Mouse (Mus musculus): ENCODE measurements around the gene Ube4b. TPM values are rescaled to one million over a fixed set of nuclear protein-coding genes. Genes with fewer than 3 reads are reported as not detected.

The Ube4b gene
- polyA plus RNA-seq, 1 experiment from 2014 or later = 29.6 TPM

DNA sequence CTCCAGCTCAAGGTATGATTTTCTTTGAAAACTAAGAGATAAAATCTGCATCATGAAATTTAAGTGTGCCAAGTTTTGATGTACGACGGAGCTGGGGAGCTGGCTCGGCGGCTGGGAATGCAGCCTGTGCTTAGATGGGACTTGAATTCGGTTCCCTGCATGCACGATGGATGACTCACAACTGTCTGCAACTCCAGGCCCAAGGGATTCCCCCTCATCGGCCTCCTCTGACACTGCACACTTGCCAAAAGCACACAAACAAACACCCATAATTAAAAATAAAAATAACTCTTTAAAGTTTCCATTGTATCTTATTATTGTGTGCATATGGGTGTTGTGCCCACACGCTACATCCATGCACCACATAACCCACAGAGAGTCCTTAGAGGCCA, 25.0 kb downstream of the Ube4b start:
- Histone ChIP-seq H3K9me3 (ENCODE audit: control insufficient read depth, low read length) (no peaks in the 10 kb centered on the region), H3K27ac (replicated peaks in 1 of 2; ENCODE audit: control insufficient read depth in 1 of 2, insufficient read depth in 1 of 2, low read depth in 2 of 2, low read length in 2 of 2) (peak overlapping the region; percentile 0 to 33; a peak in 3 of 4 replicates), H3K4me3 (ENCODE audit: control insufficient read depth in 1 of 2, insufficient read depth in 1 of 2, low read depth in 1 of 2, low read length in 2 of 2) (no peak overlapping the region), H3K36me3 (ENCODE audit: control insufficient read depth, insufficient read depth, low read length) (peaks cover 16% of the 10 kb centered on the region), H3K9ac (ENCODE audit: low read length) (no peak overlapping the region), H3K27me3 (ENCODE audit: control insufficient read depth, insufficient read depth, low read length) (no peaks in the 10 kb centered on the region), H3K4me2 (ENCODE audit: low read length) (no peak overlapping the region), H3K4me1 (ENCODE audit: control insufficient read depth in 2 of 2, insufficient read depth in 2 of 2, low read length in 2 of 2) (peaks cover 57 to 86% of the 10 kb centered on the region in 2 experiments)
- WGBS = 23% methylated on average over 8 of the region's 8 CpGs
- ATAC-seq (ENCODE audit: insufficient number of reproducible peaks, insufficient read depth, low FRiP score, low read depth) = no peak

GRCm38 (mm10) chr4:149400878-149401590, 25.5 kb downstream of the Ube4b start:
- no peak overlapping the region for H3K4me3 ChIP-seq (ENCODE audit: control insufficient read depth in 1 of 2, insufficient read depth in 1 of 2, low read depth in 1 of 2, low read length in 2 of 2)
- H3K27me3 ChIP-seq (ENCODE audit: control insufficient read depth, insufficient read depth, low read length) = no peaks in the 10 kb centered on the region
- WGBS = 46% methylated on average over 12 of the region's 12 CpGs
- ATAC-seq (ENCODE audit: insufficient number of reproducible peaks, insufficient read depth, low FRiP score, low read depth) = no peak
- H3K9ac ChIP-seq (ENCODE audit: low read length) = peak overlapping the region; percentile 5; the same call in 1 of the 2 replicates
- H3K9me3 ChIP-seq (ENCODE audit: control insufficient read depth, low read length) = no peaks in the 10 kb centered on the region
- H3K4me2 ChIP-seq (ENCODE audit: low read length) = no peak overlapping the region
- peaks cover 16% of the 10 kb centered on the region for H3K36me3 ChIP-seq (ENCODE audit: control insufficient read depth, insufficient read depth, low read length)
- peak overlapping the region; percentile 0 to 33; a peak in 3 of 4 replicates for H3K27ac ChIP-seq (replicated peaks in 1 of 2; ENCODE audit: control insufficient read depth in 1 of 2, insufficient read depth in 1 of 2, low read depth in 2 of 2, low read length in 2 of 2)
- peaks cover 56 to 87% of the 10 kb centered on the region in 2 experiments for H3K4me1 ChIP-seq (ENCODE audit: control insufficient read depth in 2 of 2, insufficient read depth in 2 of 2, low read length in 2 of 2)

GRCm38 (mm10) chr4:149399331-149399910, 27.1 kb downstream of the Ube4b start:
- peaks cover 48 to 84% of the 10 kb centered on the region in 2 experiments for H3K4me1 ChIP-seq (ENCODE audit: control insufficient read depth in 2 of 2, insufficient read depth in 2 of 2, low read length in 2 of 2)
- peaks cover 16% of the 10 kb centered on the region for H3K36me3 ChIP-seq (ENCODE audit: control insufficient read depth, insufficient read depth, low read length)
- H3K27ac ChIP-seq (replicated peaks in 1 of 2; ENCODE audit: control insufficient read depth in 1 of 2, insufficient read depth in 1 of 2, low read depth in 2 of 2, low read length in 2 of 2) = peak overlapping the region; percentile 81 to 84
- WGBS = 16% methylated on average over 4 of the region's 4 CpGs
- peak; percentile 90 for ATAC-seq (ENCODE audit: insufficient number of reproducible peaks, insufficient read depth, low FRiP score, low read depth)
- peak overlapping the region; percentile 41 for H3K4me2 ChIP-seq (ENCODE audit: low read length)
- no peak overlapping the region for H3K4me3 ChIP-seq (ENCODE audit: control insufficient read depth in 1 of 2, insufficient read depth in 1 of 2, low read depth in 1 of 2, low read length in 2 of 2)
- peak overlapping the region; percentile 44 for H3K9ac ChIP-seq (ENCODE audit: low read length)
- no peaks in the 10 kb centered on the region for H3K27me3 ChIP-seq (ENCODE audit: control insufficient read depth, insufficient read depth, low read length)
- H3K9me3 ChIP-seq (ENCODE audit: control insufficient read depth, low read length) = no peaks in the 10 kb centered on the region

DNA sequence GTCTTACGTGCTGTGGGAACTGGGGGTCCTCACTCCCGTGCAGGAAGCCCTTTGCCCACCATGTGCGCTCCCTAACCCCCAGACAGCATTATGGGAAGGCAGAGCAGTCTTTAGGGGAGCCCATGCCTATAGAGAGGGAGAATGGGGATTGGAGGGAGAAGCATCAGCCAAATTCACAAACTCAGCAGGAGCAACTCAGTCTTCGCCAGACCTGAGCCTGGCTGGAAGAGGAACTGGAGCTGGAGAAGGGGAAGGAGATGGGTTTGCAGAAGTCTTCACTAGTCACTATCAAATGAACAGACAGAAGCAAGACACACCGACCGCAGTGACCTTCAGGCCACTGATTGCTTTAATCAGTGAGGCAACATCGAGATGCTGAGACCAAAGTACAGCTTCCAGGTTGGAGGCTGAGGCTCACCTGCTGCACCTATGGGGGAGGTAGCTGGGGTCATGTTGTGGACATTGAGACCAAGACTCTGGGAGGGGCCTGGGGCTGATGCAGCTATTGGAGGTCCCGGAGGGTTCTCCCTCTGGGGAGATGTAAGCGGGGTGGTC, 28.3 kb downstream of the Ube4b start:
- peaks cover 40 to 78% of the 10 kb centered on the region in 2 experiments for H3K4me1 ChIP-seq (ENCODE audit: control insufficient read depth in 2 of 2, insufficient read depth in 2 of 2, low read length in 2 of 2)

GRCm38 (mm10) chr4:149396433-149397306, 29.9 kb downstream of the Ube4b start:
- WGBS = 15% methylated on average over 21 of the region's 21 CpGs
- H3K4me1 ChIP-seq (ENCODE audit: control insufficient read depth in 2 of 2, insufficient read depth in 2 of 2, low read length in 2 of 2) = peaks cover 36 to 79% of the 10 kb centered on the region in 2 experiments
- H3K9me3 ChIP-seq (ENCODE audit: control insufficient read depth, low read length) = no peaks in the 10 kb centered on the region
- ATAC-seq (ENCODE audit: insufficient number of reproducible peaks, insufficient read depth, low FRiP score, low read depth) = 0 out of 2 replicates have a peak, but pooled peaks have one; percentile 3
- H3K36me3 ChIP-seq (ENCODE audit: control insufficient read depth, insufficient read depth, low read length) = peaks cover 21% of the 10 kb centered on the region
- H3K27me3 ChIP-seq (ENCODE audit: control insufficient read depth, insufficient read depth, low read length) = no peaks in the 10 kb centered on the region
- H3K9ac ChIP-seq (ENCODE audit: low read length) = peak overlapping the region; percentile 56; the same call in 1 of the 2 replicates
- H3K27ac ChIP-seq (replicated peaks in 1 of 2; ENCODE audit: control insufficient read depth in 1 of 2, insufficient read depth in 1 of 2, low read depth in 2 of 2, low read length in 2 of 2) = peak overlapping the region; percentile 40 to 79
- peak overlapping the region; percentile 41 for H3K4me2 ChIP-seq (ENCODE audit: low read length)
- H3K4me3 ChIP-seq (ENCODE audit: control insufficient read depth in 1 of 2, insufficient read depth in 1 of 2, low read depth in 1 of 2, low read length in 2 of 2) = no peak overlapping the region

More for the DNA sequence above, 28.3 kb downstream of the Ube4b start:
- ATAC-seq (ENCODE audit: insufficient number of reproducible peaks, insufficient read depth, low FRiP score, low read depth) = no peak
- H3K4me3 ChIP-seq (ENCODE audit: control insufficient read depth in 1 of 2, insufficient read depth in 1 of 2, low read depth in 1 of 2, low read length in 2 of 2) = no peak overlapping the region
- whole genome bisulfite sequencing = 81% methylated on average over 9 of the region's 9 CpGs
- peaks cover 19% of the 10 kb centered on the region for H3K36me3 ChIP-seq (ENCODE audit: control insufficient read depth, insufficient read depth, low read length)
- H3K27me3 ChIP-seq (ENCODE audit: control insufficient read depth, insufficient read depth, low read length) = no peaks in the 10 kb centered on the region
- no peak overlapping the region for H3K4me2 ChIP-seq (ENCODE audit: low read length)
- H3K9me3 ChIP-seq (ENCODE audit: control insufficient read depth, low read length) = no peaks in the 10 kb centered on the region
- H3K9ac ChIP-seq (ENCODE audit: low read length) = no peak overlapping the region
- peak overlapping the region in 1 of 2 experiments; percentile 84; a peak in 1 of 4 replicates for H3K27ac ChIP-seq (replicated peaks in 1 of 2; ENCODE audit: control insufficient read depth in 1 of 2, insufficient read depth in 1 of 2, low read depth in 2 of 2, low read length in 2 of 2)

- Histone ChIP-seq H3K27me3 (ENCODE audit: control insufficient read depth, insufficient read depth, low read length) (no peaks in the 10 kb centered on the region), H3K9me3 (ENCODE audit: control insufficient read depth, low read length) (no peaks in the 10 kb centered on the region), H3K36me3 (ENCODE audit: control insufficient read depth, insufficient read depth, low read length) (peaks cover 29% of the 10 kb centered on the region), H3K4me1 (ENCODE audit: control insufficient read depth in 2 of 2, insufficient read depth in 2 of 2, low read length in 2 of 2) (peaks cover 26 to 68% of the 10 kb centered on the region in 2 experiments), H3K4me2 (ENCODE audit: low read length) (no peak overlapping the region), H3K27ac (replicated peaks in 1 of 2; ENCODE audit: control insufficient read depth in 1 of 2, insufficient read depth in 1 of 2, low read depth in 2 of 2, low read length in 2 of 2) (0 out of 4 replicates have a peak overlapping the region, but pooled peaks of 1 of the 2 experiments have one; percentile 12), H3K4me3 (ENCODE audit: control insufficient read depth in 1 of 2, insufficient read depth in 1 of 2, low read depth in 1 of 2, low read length in 2 of 2) (no peak overlapping the region), H3K9ac (ENCODE audit: low read length) (no peak overlapping the region)
- 59% methylated on average over 6 of the region's 6 CpGs for WGBS
- ATAC-seq (ENCODE audit: insufficient number of reproducible peaks, insufficient read depth, low FRiP score, low read depth) = no peak
Measured at GRCm38 (mm10) chr4:149395581-149395980, 31.0 kb downstream of the Ube4b start.

DNA sequence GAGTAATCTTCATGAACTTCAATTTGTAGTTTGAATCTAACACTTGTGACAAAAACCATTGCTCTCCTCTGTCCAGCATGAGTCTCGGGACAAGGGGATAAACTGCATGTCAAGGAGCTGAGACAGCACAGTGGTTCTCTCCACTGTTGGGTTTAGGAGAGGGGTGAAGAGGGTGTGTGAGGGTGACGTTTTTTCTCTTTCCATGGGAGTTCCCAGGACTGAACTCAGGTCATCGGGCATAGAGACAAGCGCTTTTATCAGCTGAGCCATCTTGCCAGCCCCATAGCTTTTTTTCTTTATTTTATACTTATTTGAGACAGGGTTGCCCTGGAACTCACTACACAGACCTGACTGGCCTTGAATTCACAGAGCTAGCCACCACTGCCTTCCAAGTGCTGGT, 32.3 kb downstream of the Ube4b start:
- H3K4me1 ChIP-seq (ENCODE audit: control insufficient read depth in 2 of 2, insufficient read depth in 2 of 2, low read length in 2 of 2) = peaks cover 21 to 58% of the 10 kb centered on the region in 2 experiments
- 72% methylated on average over 4 of the region's 4 CpGs for WGBS
- ATAC-seq (ENCODE audit: insufficient number of reproducible peaks, insufficient read depth, low FRiP score, low read depth) = no peak
- H3K27me3 ChIP-seq (ENCODE audit: control insufficient read depth, insufficient read depth, low read length) = no peaks in the 10 kb centered on the region
- H3K9me3 ChIP-seq (ENCODE audit: control insufficient read depth, low read length) = no peaks in the 10 kb centered on the region
- peaks cover 35% of the 10 kb centered on the region for H3K36me3 ChIP-seq (ENCODE audit: control insufficient read depth, insufficient read depth, low read length)
- H3K27ac ChIP-seq (replicated peaks in 1 of 2; ENCODE audit: control insufficient read depth in 1 of 2, insufficient read depth in 1 of 2, low read depth in 2 of 2, low read length in 2 of 2) = no peak overlapping the region
- no peak overlapping the region for H3K4me3 ChIP-seq (ENCODE audit: control insufficient read depth in 1 of 2, insufficient read depth in 1 of 2, low read depth in 1 of 2, low read length in 2 of 2)
- no peak overlapping the region for H3K9ac ChIP-seq (ENCODE audit: low read length)
- H3K4me2 ChIP-seq (ENCODE audit: low read length) = no peak overlapping the region
